Mouse (Mus musculus): ENCODE measurements at regions not wholly inside any gene's neighbourhood (a gene's known extent, or its start where the extent isn't known, plus 50 kb on each side); places are given as distances from the start of the nearest gene placed in this dataset.

DNA sequence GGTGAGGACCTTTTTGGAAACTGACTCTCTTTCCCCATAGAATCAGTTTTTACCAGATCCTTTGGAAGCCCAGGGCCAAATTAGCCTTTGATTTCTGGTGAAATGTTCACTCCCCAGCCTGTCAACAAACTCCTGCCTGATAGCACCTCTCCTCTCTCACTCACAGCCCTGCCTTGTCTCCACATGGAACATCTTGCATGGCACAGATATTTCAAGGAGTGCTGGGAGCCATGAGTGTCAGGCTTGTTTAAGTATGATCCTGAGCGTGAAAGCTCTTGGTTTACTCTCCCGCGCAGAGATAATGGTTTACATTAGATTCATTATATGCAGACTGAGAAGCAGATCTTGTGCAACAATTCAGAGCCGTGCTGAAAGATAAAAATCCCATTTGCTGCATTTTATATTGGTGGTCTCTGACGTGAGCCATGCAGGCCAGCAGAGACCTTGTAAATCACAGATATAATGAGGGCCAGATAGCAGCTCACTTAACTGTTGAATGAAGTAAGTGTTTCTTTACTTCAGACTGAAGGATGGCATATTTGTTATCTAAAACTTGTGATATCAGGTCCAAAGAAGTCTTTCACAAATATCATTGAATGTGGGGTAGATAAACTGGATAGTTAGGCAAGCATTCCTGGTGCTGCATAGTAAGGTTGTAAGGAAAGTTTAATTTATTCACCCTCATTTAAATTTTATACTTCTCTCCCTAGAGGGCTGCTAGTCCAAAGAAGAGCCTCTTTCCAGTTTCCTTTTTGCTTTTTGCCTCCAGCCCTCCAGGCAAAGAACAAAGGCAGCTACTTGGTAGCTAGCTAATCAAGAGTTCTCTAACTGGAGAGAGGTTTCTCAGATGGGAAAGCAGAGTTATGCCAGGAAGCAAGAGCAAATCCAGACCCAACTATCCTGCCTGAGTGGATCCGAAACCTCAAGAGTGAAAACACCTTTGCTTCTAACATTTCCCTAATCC lies 81.8 kb downstream of the Tbx18 start:
- no peaks in the 10 kb centered on the region for H3K27me3 ChIP-seq (ENCODE audit: insufficient read depth, poor library complexity, severe bottlenecking)
- H3K9me3 ChIP-seq = no peaks in the 10 kb centered on the region
- no peak overlapping the region for H3K4me3 ChIP-seq
- 83% methylated on average over 6 of the region's 6 CpGs for WGBS
- no peaks in the 10 kb centered on the region for H3K36me3 ChIP-seq
- no peak overlapping the region for H3K27ac ChIP-seq
- H3K4me1 ChIP-seq (replicated peaks) = no peaks in the 10 kb centered on the region
- DNase-seq (ENCODE audit: low spot score) = no peak

DNA sequence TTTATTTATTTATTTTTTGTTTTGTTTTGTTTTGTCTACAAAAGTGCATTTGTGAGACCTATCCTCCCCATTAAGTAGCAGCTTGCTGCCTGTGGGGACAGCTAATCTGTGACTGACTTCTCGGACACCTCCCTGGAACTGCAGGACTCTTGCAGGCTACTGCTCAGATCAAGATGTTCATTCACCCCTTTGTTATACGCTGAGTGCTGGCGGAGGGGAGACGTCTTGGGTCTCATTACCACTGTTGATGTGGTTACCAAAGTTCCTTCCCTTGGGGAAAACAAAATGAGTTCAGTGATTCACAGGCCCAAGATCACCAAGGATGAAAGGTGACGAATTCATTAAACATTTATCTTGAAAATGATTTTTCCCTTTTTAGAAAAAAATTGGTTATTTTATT lies 82.7 kb downstream of the Tbx18 start:
- Histone ChIP-seq H3K4me3 (no peak overlapping the region), H3K27me3 (ENCODE audit: insufficient read depth, poor library complexity, severe bottlenecking) (no peaks in the 10 kb centered on the region), H3K9me3 (no peaks in the 10 kb centered on the region), H3K36me3 (no peaks in the 10 kb centered on the region), H3K4me1 (replicated peaks) (no peaks in the 10 kb centered on the region), H3K27ac (no peak overlapping the region)
- WGBS = 54% methylated on average over 5 of the region's 5 CpGs
- DNase-seq (ENCODE audit: low spot score) = no peak

DNA sequence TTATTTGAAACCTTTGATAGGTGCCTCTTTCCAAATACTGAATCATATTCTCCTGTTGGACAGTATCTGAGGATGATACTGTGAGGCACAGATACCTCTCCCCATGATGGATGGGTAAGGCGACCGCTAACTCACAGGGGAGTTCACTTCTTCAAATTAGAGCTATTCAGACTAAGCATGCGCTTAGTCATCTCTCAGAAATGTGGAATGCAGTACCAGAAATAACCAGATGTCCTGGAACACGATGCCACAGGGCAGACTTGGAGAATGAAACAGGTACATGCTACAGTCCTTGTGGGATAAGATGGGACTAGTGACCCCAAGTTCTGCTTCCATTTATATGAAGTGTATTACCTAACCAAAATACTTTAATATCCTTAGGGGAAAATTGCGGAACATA lies 86.0 kb downstream of the Tbx18 start:
- WGBS = 89% methylated on average over 5 of the region's 5 CpGs

DNA sequence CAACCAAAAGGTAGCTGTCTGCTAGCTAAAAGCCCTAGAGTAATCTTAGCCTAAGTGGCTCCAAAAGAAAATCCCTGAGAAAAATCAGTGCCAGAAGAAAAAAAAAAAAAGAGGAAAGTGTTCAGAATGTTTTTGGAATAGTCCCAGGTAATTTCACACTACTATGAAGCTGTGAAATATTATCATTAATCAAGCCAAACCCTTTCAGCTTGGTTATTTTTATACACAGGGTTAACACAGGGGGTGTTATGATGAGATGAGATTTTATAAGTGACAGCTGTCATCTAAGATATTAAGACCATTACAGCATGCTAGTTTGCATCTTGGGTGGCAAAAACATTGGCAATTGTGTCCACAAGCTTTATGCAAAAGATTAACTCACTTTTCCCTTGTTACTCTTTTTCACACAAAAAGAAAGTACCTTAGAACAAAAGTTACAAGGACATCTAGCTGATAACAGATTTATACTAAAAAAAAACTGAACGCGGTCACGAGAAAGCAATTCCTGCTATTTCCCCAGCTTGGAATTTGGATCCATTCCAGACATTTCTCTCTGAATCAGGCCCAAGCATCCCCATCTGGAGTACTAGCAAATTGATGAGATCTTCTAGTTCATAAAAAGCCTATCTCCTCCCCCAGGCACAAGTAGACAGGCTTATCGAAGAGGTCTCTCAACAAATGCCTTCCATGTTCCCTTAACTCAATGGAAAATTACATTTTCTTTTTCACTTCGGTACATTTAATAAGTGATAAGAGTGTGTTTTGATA lies 97.0 kb downstream of the Tbx18 start:
- no peaks in the 10 kb centered on the region for H3K9me3 ChIP-seq
- no peak overlapping the region for H3K27ac ChIP-seq
- H3K4me1 ChIP-seq (replicated peaks) = no peaks in the 10 kb centered on the region
- 92% methylated on average over 5 of the region's 5 CpGs for WGBS
- H3K4me3 ChIP-seq = no peak overlapping the region
- DNase-seq (ENCODE audit: low spot score) = no peak
- no peaks in the 10 kb centered on the region for H3K36me3 ChIP-seq
- H3K27me3 ChIP-seq (ENCODE audit: insufficient read depth, poor library complexity, severe bottlenecking) = no peaks in the 10 kb centered on the region

More for the DNA sequence above, 86.0 kb downstream of the Tbx18 start:
- Histone ChIP-seq H3K4me3 (no peak overlapping the region), H3K4me1 (replicated peaks) (no peaks in the 10 kb centered on the region), H3K36me3 (no peaks in the 10 kb centered on the region), H3K27me3 (ENCODE audit: insufficient read depth, poor library complexity, severe bottlenecking) (no peaks in the 10 kb centered on the region), H3K9me3 (no peaks in the 10 kb centered on the region), H3K27ac (no peak overlapping the region)
- DNase-seq (ENCODE audit: low spot score) = no peak

DNA sequence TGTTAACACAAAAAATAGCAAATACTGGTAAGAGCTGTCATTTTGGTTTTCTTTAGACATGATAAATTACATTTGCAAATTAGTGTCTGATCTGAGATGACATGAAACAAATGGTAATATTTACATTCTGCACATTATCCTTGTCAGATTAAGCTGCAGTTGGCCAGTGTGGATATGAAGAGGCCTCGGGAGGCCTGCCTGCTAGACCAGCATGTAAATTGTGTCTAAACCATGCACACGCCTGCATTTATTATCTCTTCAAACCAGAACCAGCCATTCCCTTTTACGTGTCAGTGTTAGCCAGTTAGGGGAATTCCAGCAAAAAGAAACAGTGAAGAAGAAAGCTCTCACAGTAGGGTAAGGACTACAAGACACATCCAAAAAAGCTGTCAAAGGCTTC lies 104.6 kb downstream of the Tbx18 start:
- Histone ChIP-seq H3K36me3 (no peaks in the 10 kb centered on the region), H3K9me3 (no peaks in the 10 kb centered on the region), H3K27me3 (ENCODE audit: insufficient read depth, poor library complexity, severe bottlenecking) (no peaks in the 10 kb centered on the region), H3K4me1 (replicated peaks) (no peaks in the 10 kb centered on the region), H3K4me3 (no peak overlapping the region), H3K27ac (no peak overlapping the region)
- no peak for DNase-seq (ENCODE audit: low spot score)
- 91% methylated on average over 3 of the region's 3 CpGs for WGBS

DNA sequence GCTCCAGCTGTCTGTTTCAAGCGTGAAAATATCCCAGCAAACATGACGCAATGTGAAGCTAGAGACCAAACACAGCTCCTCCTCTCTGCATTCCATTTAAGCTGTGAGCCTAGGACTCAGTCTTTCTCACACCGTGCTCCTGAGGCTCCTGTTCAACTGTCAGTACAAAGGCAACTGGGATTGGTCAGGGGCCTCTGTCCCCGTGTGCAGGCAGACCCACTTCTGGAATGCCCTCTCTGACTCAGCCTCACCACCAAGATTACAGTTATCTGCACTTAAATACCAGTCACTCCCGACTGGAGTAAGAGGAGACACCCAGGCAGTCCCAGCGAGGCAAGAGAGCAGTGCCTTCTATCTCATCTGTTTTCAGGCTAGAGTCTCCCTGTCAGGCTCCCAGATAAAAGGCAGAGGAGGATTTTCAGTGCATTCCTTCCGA lies 112.8 kb downstream of the Tbx18 start:
- H3K27ac ChIP-seq = no peak overlapping the region
- no peaks in the 10 kb centered on the region for H3K27me3 ChIP-seq (ENCODE audit: insufficient read depth, poor library complexity, severe bottlenecking)
- no peak for DNase-seq (ENCODE audit: low spot score)
- no peaks in the 10 kb centered on the region for H3K36me3 ChIP-seq
- no peak overlapping the region for H3K4me3 ChIP-seq
- H3K4me1 ChIP-seq (replicated peaks) = no peaks in the 10 kb centered on the region
- 57% methylated on average over 7 of the region's 7 CpGs for WGBS
- H3K9me3 ChIP-seq = no peaks in the 10 kb centered on the region

DNA sequence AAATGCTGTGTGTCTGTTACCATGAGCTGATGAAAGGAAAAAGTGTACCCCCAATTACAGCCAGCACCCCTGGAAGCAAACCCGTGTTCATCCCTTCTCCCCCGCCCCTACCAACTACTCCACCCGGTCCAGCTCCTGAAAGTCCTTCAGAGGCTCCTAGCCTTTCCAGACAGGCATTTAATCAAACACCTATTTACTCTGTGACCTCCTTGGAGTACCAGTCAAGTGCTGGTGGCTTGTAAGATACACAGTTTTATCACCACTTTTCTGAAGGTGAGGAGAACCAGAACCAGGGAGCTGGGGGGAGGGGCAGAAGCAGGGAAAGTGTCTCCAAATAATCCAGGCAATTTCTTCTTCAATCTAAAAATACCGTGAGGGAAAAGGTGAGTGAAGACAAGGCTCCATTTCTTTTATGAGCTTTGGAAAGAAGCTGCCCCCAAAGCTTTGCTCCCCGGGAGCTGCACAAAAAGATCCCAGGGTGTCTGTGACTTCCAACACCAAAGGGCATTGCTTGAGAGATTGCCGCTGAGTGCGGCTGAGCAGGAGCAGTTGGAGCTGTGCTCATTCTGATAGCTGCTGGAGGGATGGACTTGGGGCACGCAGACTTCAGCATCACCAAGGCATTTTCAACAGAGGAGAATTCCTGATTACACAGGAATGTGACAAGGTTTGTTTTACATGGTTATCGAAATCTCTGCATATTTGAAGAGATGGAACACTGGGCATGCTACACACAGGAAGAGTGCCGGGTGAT lies 123.0 kb downstream of the Tbx18 start:
- H3K27ac ChIP-seq = no peak overlapping the region
- H3K9me3 ChIP-seq = no peaks in the 10 kb centered on the region
- no peak overlapping the region for H3K4me3 ChIP-seq
- H3K36me3 ChIP-seq = no peaks in the 10 kb centered on the region
- H3K27me3 ChIP-seq (ENCODE audit: insufficient read depth, poor library complexity, severe bottlenecking) = no peaks in the 10 kb centered on the region
- 74% methylated on average over 10 of the region's 10 CpGs for WGBS
- DNase-seq (ENCODE audit: low spot score) = no peak
- no peaks in the 10 kb centered on the region for H3K4me1 ChIP-seq (replicated peaks)

DNA sequence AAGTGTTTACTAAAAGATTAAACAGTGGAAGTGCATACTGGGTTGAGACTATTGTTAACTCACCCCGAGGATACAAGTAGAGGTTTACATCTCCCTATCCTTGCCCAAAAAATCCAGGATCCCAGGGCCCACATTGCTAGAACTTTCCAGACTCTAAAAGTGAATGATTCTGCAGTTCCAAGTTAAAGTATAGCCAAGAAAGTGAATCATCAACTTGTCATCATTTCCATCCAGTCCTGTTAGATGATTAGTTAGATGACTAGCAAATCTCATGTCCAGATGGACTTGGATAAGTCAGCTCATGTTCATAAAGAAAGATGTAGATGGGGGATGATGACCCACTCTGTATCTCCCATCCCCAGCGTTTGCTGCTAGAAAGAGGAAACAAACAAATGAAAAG lies 155.5 kb downstream of the Tbx18 start:
- Histone ChIP-seq H3K4me1 (replicated peaks) (no peaks in the 10 kb centered on the region; the same call in 1 of the 2 replicates), H3K36me3 (no peaks in the 10 kb centered on the region), H3K27me3 (ENCODE audit: insufficient read depth, poor library complexity, severe bottlenecking) (no peaks in the 10 kb centered on the region), H3K9me3 (no peaks in the 10 kb centered on the region), H3K4me3 (no peak overlapping the region), H3K27ac (no peak overlapping the region)
- DNase-seq (ENCODE audit: low spot score) = no peak
- 69% methylated on average over 2 of the region's 2 CpGs for WGBS

DNA sequence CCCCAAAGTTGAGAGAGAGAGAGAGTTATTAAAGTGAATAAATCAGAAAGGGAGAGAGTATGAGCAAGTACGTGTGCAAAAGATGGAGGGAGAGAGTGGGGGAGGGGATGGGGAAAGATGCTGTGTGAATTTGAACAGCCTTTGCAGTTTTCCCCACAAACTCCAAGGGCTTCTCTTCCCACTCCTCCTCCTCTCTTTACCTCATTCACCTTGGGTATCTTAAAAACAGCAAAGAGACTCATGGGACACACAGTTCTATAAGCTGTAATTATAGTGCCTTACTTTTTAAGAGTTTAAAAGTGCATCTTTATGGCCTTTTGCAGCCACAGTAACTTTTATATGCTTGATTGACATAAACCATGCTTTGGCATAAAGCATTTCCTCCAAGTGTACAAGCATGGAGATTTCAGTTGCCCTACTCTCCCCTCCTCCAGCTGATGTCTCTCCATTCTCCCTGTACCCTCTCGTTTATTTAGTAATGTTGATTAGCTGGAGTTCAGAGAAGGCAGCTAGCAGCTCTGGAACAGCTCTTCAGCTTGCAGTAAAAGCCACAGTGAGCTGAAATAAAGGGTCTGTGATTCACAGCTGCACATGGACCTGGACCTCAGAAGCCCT lies 156.7 kb downstream of the Tbx18 start:
- H3K27ac ChIP-seq = no peak overlapping the region
- H3K27me3 ChIP-seq (ENCODE audit: insufficient read depth, poor library complexity, severe bottlenecking) = no peaks in the 10 kb centered on the region
- no peak overlapping the region for H3K4me3 ChIP-seq
- H3K9me3 ChIP-seq = no peaks in the 10 kb centered on the region
- H3K4me1 ChIP-seq (replicated peaks) = no peaks in the 10 kb centered on the region; the same call in 1 of the 2 replicates
- DNase-seq (ENCODE audit: low spot score) = no peak
- H3K36me3 ChIP-seq = no peaks in the 10 kb centered on the region
- 57% methylated on average over 2 of the region's 2 CpGs for WGBS

DNA sequence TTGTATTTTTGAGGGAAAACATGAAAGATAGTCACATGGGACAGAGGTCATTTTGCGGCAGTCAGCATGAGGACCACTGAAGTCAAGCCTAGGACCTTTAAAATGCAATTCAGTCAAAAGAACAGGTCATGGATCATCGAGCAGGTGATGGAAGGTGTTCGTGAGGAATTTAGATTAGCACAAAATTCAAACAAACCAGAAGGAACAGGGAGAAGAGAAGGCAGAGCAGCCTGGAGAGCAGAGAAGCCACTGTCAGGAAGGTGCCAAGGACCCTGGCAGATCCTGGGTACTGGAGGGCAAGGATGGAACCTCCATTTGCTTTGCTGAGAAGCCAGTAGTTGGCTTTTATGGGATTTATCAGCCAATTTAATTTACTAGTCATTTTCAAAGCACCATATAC lies 167.8 kb downstream of the Tbx18 start:
- no peak for DNase-seq (ENCODE audit: low spot score)
- Histone ChIP-seq H3K27ac (no peak overlapping the region), H3K9me3 (no peaks in the 10 kb centered on the region), H3K27me3 (ENCODE audit: insufficient read depth, poor library complexity, severe bottlenecking) (no peaks in the 10 kb centered on the region), H3K36me3 (no peaks in the 10 kb centered on the region), H3K4me1 (replicated peaks) (0 out of 2 replicates have a peak, but pooled peaks cover 4% of the 10 kb centered on the region), H3K4me3 (no peak overlapping the region)
- WGBS = 60% methylated on average over 3 of the region's 3 CpGs

DNA sequence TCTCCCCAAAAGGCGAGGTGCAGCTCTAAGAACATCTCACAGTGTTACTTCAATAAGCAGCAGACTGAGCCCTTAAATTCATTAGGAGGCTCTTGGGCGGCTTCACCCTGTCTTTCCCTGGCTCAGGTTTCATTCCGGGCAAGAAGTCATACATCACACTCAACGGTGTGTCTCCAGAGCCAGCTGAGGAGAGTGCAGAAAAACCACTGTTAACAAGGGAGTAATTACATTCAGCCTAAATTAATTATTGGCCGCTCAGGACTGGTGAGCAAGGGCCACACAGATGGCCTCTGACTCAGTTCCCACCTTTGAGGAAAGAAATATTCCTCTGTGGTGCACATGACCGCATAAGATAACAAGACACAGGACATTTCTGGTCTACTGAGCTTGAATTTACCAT lies 168.3 kb downstream of the Tbx18 start:
- no peak for DNase-seq (ENCODE audit: low spot score)
- H3K4me1 ChIP-seq (replicated peaks) = 0 out of 2 replicates have a peak, but pooled peaks cover 4% of the 10 kb centered on the region
- H3K27me3 ChIP-seq (ENCODE audit: insufficient read depth, poor library complexity, severe bottlenecking) = no peaks in the 10 kb centered on the region
- 63% methylated on average over 6 of the region's 6 CpGs for WGBS
- no peaks in the 10 kb centered on the region for H3K9me3 ChIP-seq
- no peaks in the 10 kb centered on the region for H3K36me3 ChIP-seq
- no peak overlapping the region for H3K27ac ChIP-seq
- H3K4me3 ChIP-seq = no peak overlapping the region

DNA sequence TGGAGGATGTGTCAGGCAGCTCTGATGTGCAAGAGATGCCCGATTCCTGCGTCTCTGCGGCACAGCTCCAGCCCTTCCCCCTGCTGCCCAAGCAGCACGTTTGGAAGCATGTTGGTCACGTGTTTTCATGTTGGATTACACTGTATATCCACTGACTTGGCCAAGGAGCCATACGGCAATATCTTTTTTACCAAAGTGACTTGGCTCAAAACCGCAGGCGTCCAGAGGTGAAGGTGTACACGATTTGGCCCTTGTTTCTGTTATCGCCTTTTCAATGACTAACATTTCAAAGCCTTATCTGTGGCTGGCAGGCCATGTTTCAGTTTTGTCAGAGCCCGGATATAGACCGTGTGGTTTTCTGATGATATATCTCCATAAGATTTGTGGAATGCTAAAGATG lies 173.2 kb downstream of the Tbx18 start:
- Histone ChIP-seq H3K4me3 (no peak overlapping the region), H3K36me3 (no peaks in the 10 kb centered on the region), H3K27ac (no peak overlapping the region), H3K27me3 (ENCODE audit: insufficient read depth, poor library complexity, severe bottlenecking) (no peaks in the 10 kb centered on the region), H3K4me1 (replicated peaks) (peaks cover 8% of the 10 kb centered on the region), H3K9me3 (no peaks in the 10 kb centered on the region)
- 80% methylated on average over 12 of the region's 12 CpGs for WGBS
- no peak for DNase-seq (ENCODE audit: low spot score)

Data from hindbrain, embryonic 10.5 days (tissue).